ENCODE assay signal across 17 mouse cellular contexts in genomic region chr5:28239829-28240228, GRCm38 (mm10). TPM values are rescaled to one million over a fixed set of nuclear protein-coding genes. Genes with fewer than 3 reads are reported as not detected.
DNase-seq lines count a peak whose midpoint lies in the region.
"Had no signal": no experiment of that assay in that cellular context is flagged by ENCODE, and none has a peak within 500 bp of the region (broad histone marks: within the 10 kb centered on the region; RNA-seq: fewer than 3 reads in every experiment).

No protein-coding gene starts in this region.

- DNase-seq in cerebellum, adult 18-20 months = peak; percentile 45 to 50
- DNase-seq in cerebellum, adult 8-10 months = no peak
- peak; percentile 56 for DNase-seq in heart, adult 11 months
- DNase-seq in heart, postnatal 14 days = no peak
- peak; percentile 62 for DNase-seq in cerebellum, adult 9-11 months
- DNase-seq in layer of hippocampus, postnatal 25 days (ENCODE audit: extremely low spot score in 1 of 2, low spot score in 1 of 2) = no peak
- no peak for DNase-seq in lung, postnatal 14 days
- DNase-seq: adrenal gland, adult 8-10 months; adrenal gland, postnatal 25 days; embryo, embryonic 11 days; gastrocnemius, postnatal 25 days; heart, adult 2 months; kidney, adult 8-10 months had no signal

- intact Hi-C loops in heart, postnatal 14 days (cut with DNase I) = no loop called here

RNA-seq across cellular contexts. Expression of gene Cnpy1, which starts 5.8 kb away (rescaled TPM):
- total RNA-seq in heart, postnatal 14 days (2021) = not detected
- total RNA-seq in layer of hippocampus, postnatal 25 days (2021) = under 1 TPM; 0.19 to 0.81 TPM
- total RNA-seq: adrenal gland, adult 8-10 months; adrenal gland, postnatal 25 days; gastrocnemius, adult 8-10 months; gastrocnemius, postnatal 25 days; heart, adult 2 months; heart, postnatal 25 days; hematopoietic stem cell, adult 5-6 weeks; MEL had no signal

Comparison
In these comparisons a context has a peak if more than half of its experiments do, and no peak if none do; other contexts are left out.
1. DNase-seq: peak in cerebellum, adult 18-20 months (2 of 2), heart, adult 11 months (single experiment) and cerebellum, adult 9-11 months (single experiment); none in cerebellum, adult 8-10 months (single experiment), heart, postnatal 14 days (0 of 2), layer of hippocampus, postnatal 25 days (0 of 2) and lung, postnatal 14 days (single experiment).